Mouse (Mus musculus): ENCODE results near the gene Olfm4.

Olfm4 gene

DNA sequence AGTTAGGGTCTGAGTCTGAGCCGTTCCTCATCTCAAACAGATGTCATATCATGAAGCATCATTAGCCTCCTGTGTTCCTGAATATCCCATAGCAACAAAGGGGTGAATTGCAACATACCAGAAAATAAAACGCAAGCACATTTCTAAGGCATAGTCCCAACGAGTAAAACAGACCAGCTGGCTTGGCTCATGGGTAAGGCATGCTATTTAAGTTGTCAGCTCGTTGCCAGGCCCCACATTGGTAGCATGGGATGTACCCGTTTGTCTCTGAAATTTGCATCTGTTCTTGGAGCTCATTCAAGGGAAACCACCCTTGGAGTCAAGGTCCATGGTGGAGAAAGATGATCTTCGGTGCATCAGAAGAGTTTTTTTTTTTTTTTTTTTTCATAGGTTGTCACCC, 42.2 kb downstream of the Olfm4 start:
- DNase-seq (ENCODE audit: low spot score in 2 of 2), result no peak

DNA sequence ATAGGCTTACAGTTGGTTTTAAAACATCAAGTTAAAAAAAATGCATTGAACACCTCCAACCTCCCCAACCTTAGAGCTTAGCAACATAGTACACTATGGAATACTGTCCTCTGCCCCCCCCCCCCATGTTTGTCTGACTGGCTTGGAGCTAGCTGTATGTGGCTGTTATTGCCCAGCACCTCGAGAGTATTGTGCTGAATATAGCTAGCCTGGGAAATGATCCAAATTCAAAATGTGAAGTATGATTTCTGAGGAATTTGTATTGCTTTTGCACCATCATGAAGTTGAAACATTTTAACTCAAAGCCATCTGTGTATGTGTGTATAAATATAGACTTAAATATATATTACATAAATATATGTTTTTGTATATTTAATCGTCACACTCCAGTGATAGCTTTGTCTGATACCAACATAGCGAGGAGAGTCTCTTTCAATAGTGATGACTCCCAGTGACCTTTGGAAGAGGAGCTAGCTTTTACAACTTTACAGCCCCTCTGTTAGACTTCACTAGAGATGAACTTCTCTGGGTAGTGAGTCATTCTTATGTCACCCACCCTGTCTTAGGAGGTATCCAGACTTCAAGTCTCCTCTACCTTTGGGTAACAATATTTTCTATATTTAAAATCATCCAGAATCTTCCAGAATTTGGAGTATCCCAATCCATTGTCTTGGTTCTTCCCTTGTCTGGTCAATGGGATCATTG, 45.6 kb downstream of the Olfm4 start:
- no peak for DNase-seq (ENCODE audit: low spot score in 2 of 2)

- DNase-seq (ENCODE audit: low spot score in 2 of 2), result peak in 1 of 2 experiments; percentile 31
Observed at GRCm38 (mm10) chr14:80039645-80040272, 55.9 kb downstream of the Olfm4 start.

DNA sequence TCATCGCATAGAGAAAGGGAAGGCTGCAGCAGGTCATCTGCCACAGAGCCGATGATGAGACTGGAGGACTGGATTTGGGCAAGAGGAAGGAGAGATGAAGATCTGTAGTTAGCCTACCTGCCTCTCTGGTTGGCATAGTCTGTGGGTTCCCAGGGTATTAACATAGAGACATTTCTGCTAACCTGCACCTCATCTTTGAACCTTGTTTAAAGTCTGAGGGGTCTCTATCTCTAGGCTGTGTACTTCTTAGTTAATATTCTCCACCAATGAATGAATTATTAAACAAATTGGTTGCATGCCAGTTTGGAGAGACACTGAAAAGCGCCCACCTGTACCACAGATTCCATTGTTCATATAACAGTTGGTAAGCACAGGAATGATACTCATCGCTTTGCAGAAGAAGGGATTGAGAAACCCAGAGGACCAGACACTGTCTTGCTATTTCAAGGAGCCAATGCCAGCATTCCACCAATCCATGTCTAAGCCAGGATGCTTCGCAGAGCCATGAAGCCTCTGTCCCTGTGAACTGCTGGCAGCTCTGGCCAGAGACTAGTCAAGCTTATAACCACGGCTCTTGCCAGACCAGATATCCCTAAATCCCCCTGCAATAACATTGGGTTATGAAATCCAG, 62.3 kb downstream of the Olfm4 start:
- DNase-seq (ENCODE audit: low spot score in 2 of 2), result no peak

- no peak for DNase-seq (ENCODE audit: low spot score in 2 of 2)
Observed at GRCm38 (mm10) chr14:80047368-80048101, 63.7 kb downstream of the Olfm4 start.

- no peak for DNase-seq (ENCODE audit: low spot score in 2 of 2)
Observed at GRCm38 (mm10) chr14:80055725-80056124, 71.8 kb downstream of the Olfm4 start.

DNA sequence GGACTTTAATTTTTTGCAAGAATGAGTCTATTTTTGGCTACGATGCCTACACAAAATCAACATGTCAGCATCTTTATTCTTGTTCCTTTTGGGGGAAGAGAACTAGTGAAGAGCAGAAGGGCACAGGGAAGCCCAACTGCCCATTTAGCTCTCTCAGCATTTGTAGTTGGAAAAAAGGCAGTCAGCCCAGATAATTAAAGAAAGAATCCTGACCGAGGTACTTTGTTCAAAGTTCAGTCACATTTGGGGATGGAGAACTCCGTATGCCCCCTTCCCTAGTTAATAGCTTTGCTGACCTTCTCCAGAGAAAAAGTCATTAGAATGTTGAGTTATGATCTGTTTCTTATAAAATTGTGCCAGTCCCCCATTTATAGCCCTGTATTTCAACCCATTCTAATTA, 77.8 kb downstream of the Olfm4 start:
- DNase-seq (ENCODE audit: low spot score in 2 of 2), result no peak

GRCm38 (mm10) chr14:80062896-80063295, 79.0 kb downstream of the Olfm4 start:
- no peak for DNase-seq (ENCODE audit: low spot score in 2 of 2)

DNA sequence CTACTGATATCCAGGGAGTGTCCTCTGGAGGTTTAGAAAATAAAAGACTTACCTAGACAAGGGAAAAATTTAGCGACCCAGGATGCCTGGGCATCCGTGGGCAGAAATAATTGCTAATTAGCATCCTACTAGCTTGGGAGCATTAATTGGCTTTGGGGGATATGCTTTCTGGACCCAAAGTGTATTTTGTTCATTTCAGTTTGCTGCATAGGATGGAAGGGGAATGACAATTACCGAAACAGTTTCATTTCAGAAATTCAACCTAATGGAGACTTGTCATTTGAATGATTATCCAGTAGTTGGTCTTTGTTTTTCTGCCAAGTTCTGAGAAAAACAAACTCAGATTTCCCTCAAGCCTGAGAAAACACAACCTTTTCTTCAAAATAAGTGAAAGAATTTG, 86.7 kb downstream of the Olfm4 start:
- no peak for DNase-seq (ENCODE audit: low spot score in 2 of 2)

All from urinary bladder, postnatal 4 days (tissue).